Mouse (Mus musculus): ENCODE results near the gene Gm10058. TPM values are rescaled to one million over a fixed set of nuclear protein-coding genes. Genes with fewer than 3 reads are reported as not detected.

Gene Gm10058
- not detected for polyA plus RNA-seq (2012; fragmentation: generic; extraction: Trizol)

DNA sequence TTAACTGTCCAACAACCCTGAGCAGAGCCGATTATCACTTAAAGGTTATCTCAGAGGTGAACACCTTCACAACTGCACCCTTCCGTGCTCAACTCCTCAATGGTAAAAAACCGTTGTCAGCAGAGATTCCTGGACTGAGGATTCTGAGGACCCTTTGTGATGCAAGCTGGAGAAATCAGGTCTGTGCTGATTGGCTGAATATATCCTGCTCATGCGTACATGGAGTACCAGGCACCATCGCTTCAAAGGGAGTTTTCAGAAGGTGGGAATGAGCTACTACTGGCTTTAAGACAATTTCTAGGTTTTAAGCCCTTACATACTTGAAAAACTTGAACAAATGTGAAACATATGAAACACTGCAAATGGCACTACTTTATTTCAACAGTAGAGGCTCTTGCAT, at the start of gene Gm10058:
Gene Gm10058, minus strand, starts transcription at position 101 of the 400 bp plus-strand sequence.

Data from C3H10T1/2 (cell line).